Mouse (Mus musculus) forebrain, embryonic 11.5 days (tissue): ENCODE results near the gene Tmco2. TPM values are rescaled to one million over a fixed set of nuclear protein-coding genes. Genes with fewer than 3 reads are reported as not detected.
"Not testable (repeated sequence)": the region's sequence is repeated elsewhere in the genome, so short reads cannot be mapped to it uniquely, and the experiment has no call there.

ENCODE experiments used
- ATAC-seq: fragments of 200-750 bp; cut with Nextera tagmentation; replicated peaks from 2 replicates; pipeline ENCODE4 v1.8.0; 2017; ENCODE audit warnings: moderate TSS enrichment; ENCODE audit not compliant: low FRiP score
- DNase-seq: peaks from one replicate; pipeline ENCODE4 v3.0.0-alpha.2; 2017; ENCODE audit warnings: low spot score
- H3K27ac ChIP-seq: fragments of 300-500 bp; sonication (generic); 2 replicates; pipeline ENCODE4 v1.5.1; 2014; ENCODE audit warnings: low read depth, low read length
- H3K27me3 ChIP-seq: fragments of 300-500 bp; sonication (generic); 2 replicates; pipeline ENCODE4 v1.6.1; 2014; ENCODE audit warnings: mild to moderate bottlenecking, low read length, mixed read lengths; ENCODE audit not compliant: control insufficient read depth, insufficient read depth
- H3K36me3 ChIP-seq: fragments of 300-500 bp; sonication (generic); 2 replicates; pipeline ENCODE4 v1.6.1; 2014; ENCODE audit warnings: mild to moderate bottlenecking, low read length, moderate library complexity, mixed read lengths; ENCODE audit not compliant: control insufficient read depth, insufficient read depth
- H3K4me1 ChIP-seq: fragments of 300-500 bp; sonication (generic); replicated peaks from 2 replicates; pipeline ENCODE4 v1.6.1; 2014; ENCODE audit warnings: low read length, mixed read lengths; ENCODE audit not compliant: control insufficient read depth, insufficient read depth
- H3K4me2 ChIP-seq: fragments of 300-500 bp; sonication (generic); 2 replicates; pipeline ENCODE4 v1.6.1; 2014; ENCODE audit warnings: low read depth, mild to moderate bottlenecking, low read length, moderate library complexity, mixed read lengths; ENCODE audit not compliant: severe bottlenecking
- H3K4me3 ChIP-seq: fragments of 300-500 bp; sonication (generic); 2 replicates; pipeline ENCODE4 v1.5.1; 2014; ENCODE audit warnings: low read depth, low read length
- H3K9ac ChIP-seq: fragments of 300-500 bp; sonication (generic); 2 replicates; pipeline ENCODE4 v1.6.1; 2014; ENCODE audit warnings: low read length
- H3K9me3 ChIP-seq: fragments of 300-500 bp; sonication (generic); 2 replicates; pipeline ENCODE4 v1.6.1; 2016; ENCODE audit warnings: low read length, mixed read lengths; ENCODE audit not compliant: control insufficient read depth
- WGBS: fragments of 180-500 bp; shearing (Covaris S2); extraction: QIAGEN DNeasy Blood & Tissue Kit; methylation state at CpG from one replicate; pipeline ENCODE4 v1.1.7; 2014; 5-methylcytosine and 5-hydroxymethylcytosine counted together
- polyA plus RNA-seq: library from polyadenylated mRNA; unstranded; fragments of >200 nt; fragmentation: Nextera tagmentation; extraction: Ambion mirVana; gene quantifications from 2 replicates; pipeline ENCODE4 v1.2.1, GENCODE M21; 2014

Tmco2 gene
- polyA plus RNA-seq, 1 experiment from 2014 or later: not detected

DNA sequence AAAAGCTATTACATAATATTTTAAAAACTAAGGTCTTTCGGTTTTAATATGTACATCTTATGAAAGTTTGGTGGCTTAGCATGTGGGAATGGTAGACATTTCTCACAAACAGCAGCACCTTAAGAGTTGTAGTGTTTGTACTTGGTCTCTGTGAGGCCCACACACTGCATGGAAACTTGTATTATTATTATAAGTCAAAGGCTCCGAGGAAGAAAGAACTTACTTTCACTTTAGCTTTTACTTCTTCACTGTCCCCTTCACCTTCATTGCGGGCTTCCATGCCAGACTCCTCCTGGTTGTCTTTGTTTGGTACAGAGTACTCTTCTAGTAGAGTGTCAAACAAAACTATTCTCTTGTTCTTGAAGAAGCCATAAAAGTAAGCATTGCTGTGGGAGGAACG is 34.8 kb downstream of the Tmco2 start:
- no peak overlapping the region for H3K9ac ChIP-seq
- H3K4me2 ChIP-seq: no peak overlapping the region
- no peak overlapping the region for H3K4me3 ChIP-seq
- no peaks in the 10 kb centered on the region for H3K9me3 ChIP-seq
- ATAC-seq: no peak
- H3K27ac ChIP-seq: no peak overlapping the region
- peaks cover 4% of the 10 kb centered on the region; the same call in 1 of the 2 replicates for H3K36me3 ChIP-seq
- no peaks in the 10 kb centered on the region for H3K4me1 ChIP-seq
- WGBS: 91% methylated on average over 4 of the region's 4 CpGs
- H3K27me3 ChIP-seq: no peaks in the 10 kb centered on the region
- DNase-seq: no peak

DNA sequence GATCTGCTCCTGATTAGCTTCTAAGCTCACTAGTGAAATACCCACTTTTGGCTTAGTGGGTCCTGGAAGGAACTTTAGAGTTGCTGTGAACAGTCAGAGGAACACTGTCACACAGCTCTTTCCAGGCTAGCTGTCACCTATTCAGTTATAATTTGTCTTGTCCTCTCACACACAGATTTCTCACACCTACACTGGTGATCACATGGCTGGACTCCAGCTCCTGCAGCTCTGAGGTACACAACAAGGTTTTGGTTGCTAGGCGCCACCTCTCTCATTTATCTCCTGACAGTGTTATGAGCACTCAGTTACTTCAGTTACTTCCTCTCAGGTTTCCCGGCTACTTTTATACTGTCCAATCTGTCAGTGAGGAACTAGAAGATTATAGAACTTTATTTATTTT is 43.7 kb downstream of the Tmco2 start:
- WGBS: 93% methylated on average over 2 of the region's 2 CpGs
- DNase-seq: no peak
- no peak overlapping the region for H3K4me2 ChIP-seq
- H3K9me3 ChIP-seq: no peaks in the 10 kb centered on the region
- H3K4me3 ChIP-seq: no peak overlapping the region
- H3K9ac ChIP-seq: no peak overlapping the region
- no peaks in the 10 kb centered on the region; the same call in 1 of the 2 replicates for H3K36me3 ChIP-seq
- no peak for ATAC-seq
- H3K27ac ChIP-seq: no peak overlapping the region
- no peaks in the 10 kb centered on the region for H3K27me3 ChIP-seq
- H3K4me1 ChIP-seq: no peaks in the 10 kb centered on the region

DNA sequence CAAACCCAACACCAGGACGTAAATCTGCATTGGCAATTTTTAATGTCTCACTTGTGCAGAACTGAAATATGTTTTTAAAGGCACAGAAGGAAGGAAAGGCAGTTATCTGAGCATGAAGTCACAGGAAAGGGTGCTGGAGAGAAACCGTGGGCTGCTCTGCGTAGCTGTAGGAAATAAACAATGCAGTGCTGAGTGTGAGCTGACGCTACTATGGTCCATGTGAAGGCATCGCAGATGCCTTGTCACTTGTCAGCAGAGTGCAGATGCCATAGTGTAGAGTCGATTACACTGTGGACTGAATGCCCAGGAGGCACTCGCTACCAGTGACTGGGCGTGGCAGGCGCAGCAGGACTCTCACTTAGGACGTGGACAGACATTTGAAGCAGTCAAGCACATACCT is 49.8 kb downstream of the Tmco2 start:
- not testable (repeated sequence) for H3K36me3 ChIP-seq, ATAC-seq, DNase-seq, H3K4me2 ChIP-seq, H3K9me3 ChIP-seq, H3K4me3 ChIP-seq, H3K27ac ChIP-seq, H3K9ac ChIP-seq, H3K27me3 ChIP-seq, H3K4me1 ChIP-seq
- 90% methylated on average over 9 of the region's 10 CpGs for WGBS

DNA sequence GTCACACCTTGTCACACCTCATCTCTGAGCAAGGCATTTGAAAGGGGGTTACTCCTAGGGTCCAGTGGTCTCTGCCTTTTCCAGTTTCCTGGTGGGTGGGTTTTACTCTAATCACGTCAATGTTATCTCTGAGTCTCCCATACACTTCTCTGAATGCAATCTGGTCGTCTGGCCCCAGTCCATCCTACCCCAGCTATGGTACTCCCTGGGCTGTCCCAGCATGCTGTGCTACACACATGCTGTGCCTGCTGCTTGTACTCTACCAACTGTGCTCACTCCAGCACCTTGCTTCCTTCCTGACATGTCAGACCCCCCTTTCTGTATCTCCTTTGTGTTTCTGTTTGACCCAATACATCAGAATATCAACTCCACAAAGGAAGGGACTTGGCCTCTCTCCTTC is 52.0 kb downstream of the Tmco2 start:
- H3K27ac ChIP-seq: no peak overlapping the region
- H3K27me3 ChIP-seq: peaks cover 2% of the 10 kb centered on the region
- H3K4me1 ChIP-seq: peaks cover 2% of the 10 kb centered on the region; the same call in 1 of the 2 replicates
- H3K9ac ChIP-seq: no peak overlapping the region
- H3K36me3 ChIP-seq: no peaks in the 10 kb centered on the region; the same call in 1 of the 2 replicates
- 76% methylated on average over 2 of the region's 2 CpGs for WGBS
- H3K4me3 ChIP-seq: no peak overlapping the region
- no peak for DNase-seq
- H3K9me3 ChIP-seq: no peaks in the 10 kb centered on the region
- H3K4me2 ChIP-seq: no peak overlapping the region
- ATAC-seq: no peak

DNA sequence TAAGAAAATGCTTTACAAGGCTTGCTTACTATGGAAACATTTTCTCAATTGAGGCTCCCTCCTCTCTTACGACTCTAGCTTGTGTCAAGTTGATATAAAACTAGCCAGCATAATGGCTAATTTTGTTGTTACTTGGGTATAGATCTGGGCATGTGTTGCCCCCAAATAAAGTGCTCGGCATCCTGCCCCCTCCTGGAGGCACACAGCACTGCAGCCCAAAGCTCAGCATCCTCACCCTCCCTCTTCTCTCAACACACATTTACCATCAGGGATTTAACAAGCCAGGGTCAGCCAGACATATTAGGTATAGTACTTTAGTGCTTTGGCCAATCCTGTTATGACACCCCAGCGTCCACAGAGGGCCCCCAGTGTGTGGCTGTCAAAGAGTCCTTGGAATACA is 52.7 kb downstream of the Tmco2 start:
- WGBS: 48% methylated on average over 3 of the region's 3 CpGs

More for the DNA sequence above, 52.7 kb downstream of the Tmco2 start:
- Histone ChIP-seq H3K4me1 (peaks cover 2% of the 10 kb centered on the region; the same call in 1 of the 2 replicates), H3K9ac (no peak overlapping the region), H3K9me3 (no peaks in the 10 kb centered on the region), H3K36me3 (no peaks in the 10 kb centered on the region; the same call in 1 of the 2 replicates), H3K4me3 (no peak overlapping the region), H3K27ac (no peak overlapping the region), H3K27me3 (peaks cover 2% of the 10 kb centered on the region), H3K4me2 (no peak overlapping the region)
- 0 out of 2 replicates have a peak, but pooled peaks have one; percentile 32 for ATAC-seq
- DNase-seq: no peak

Other genes starting within 250 kb of the Tmco2 start
- 32.1 and 34.1 TPM in 2 replicates for gene Exo5, start 184.2 kb downstream of the Tmco2 start, polyA plus RNA-seq
- 8.8 and 9.8 TPM in 2 replicates for gene Zfp69, start 157.5 kb downstream of the Tmco2 start, polyA plus RNA-seq
- gene Smap2, start 92.0 kb downstream of the Tmco2 start, polyA plus RNA-seq: 17.1 and 18.9 TPM in 2 replicates
- gene Col9a2, start 69.8 kb downstream of the Tmco2 start, polyA plus RNA-seq: 3.4 and 3.5 TPM in 2 replicates
- 25.5 TPM in 2 replicates for gene Zmpste24, start 11.0 kb downstream of the Tmco2 start, polyA plus RNA-seq
- gene Rlf, start 105.9 kb upstream of the Tmco2 start, polyA plus RNA-seq: 24.3 and 29.6 TPM in 2 replicates
- gene Gm12888, start 215.7 kb upstream of the Tmco2 start, polyA plus RNA-seq: not detected in 2 replicates